Mouse (Mus musculus) mouse trophoblast stem cell (cell line): ENCODE measurements around the gene Ttyh2.

Experiments
- in situ Hi-C, 2 experiments: fragments of 300-500 bp; cut with MseI, MboI; formaldehyde crosslinking; loops; 2 replicates in 1 of 2; 3 replicates in 1 of 2; pipeline ENCODE4 v1.15.1; 2025

Ttyh2 gene

DNA sequence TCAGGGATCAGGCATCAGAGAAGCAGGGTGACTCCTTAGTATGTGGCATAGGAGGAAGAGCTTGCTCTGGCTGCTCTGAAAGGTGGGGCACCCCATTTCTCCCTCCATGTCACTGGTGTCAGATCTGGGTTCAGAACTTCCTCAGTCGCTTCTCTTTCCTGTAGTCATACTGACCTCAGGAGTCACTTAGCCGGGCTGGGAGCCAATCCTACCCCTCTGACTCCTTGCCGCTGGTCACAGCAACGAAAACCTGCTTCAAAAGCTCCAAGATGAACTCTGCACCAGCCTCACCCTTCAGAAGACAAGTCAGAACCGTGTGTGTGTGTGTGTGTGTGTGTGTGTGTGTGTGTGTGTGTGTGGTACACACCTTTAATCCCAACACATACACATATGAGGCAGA lies 31.1 kb downstream of the Ttyh2 start:
- in situ Hi-C loops: no loop called here

DNA sequence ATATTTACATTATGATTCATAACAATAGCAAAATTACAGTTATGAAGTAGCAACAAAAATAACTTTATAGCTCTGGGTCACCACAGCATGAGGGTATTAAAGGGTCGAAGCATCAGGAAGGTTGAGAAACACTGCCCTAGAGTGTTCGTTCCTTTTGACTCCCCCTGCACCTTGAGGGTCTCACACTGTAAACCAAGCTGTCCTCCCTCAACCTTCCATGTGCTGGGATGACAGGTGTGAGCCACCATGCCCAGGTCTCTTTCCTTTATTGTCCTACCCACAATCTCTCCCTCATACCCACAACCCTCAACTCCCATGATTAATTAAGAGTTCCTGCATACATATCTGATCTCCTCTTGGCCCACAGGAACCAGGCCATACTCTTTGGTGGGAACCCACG lies 36.2 kb downstream of the Ttyh2 start:
- in situ Hi-C loops: no loop called here

DNA sequence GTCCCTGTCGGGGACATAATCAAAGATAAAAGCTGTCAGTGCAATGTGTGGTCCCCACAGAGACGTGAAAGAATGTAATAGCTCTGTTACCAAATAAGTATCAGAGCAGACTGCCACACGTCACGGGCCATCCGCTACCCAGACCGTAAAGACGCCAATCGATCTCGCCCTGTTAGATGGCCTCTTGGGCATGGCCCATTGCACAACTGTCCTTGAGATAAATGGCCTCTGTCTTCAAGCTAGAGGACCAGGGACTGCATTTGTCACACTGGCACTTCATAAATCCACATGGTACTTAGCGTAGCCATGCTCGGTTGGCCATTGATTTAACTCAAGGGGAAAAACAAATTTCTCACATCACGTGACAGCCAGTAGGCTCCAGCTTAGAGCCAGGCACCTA lies 36.6 kb downstream of the Ttyh2 start:
- in situ Hi-C loops: no loop called here

DNA sequence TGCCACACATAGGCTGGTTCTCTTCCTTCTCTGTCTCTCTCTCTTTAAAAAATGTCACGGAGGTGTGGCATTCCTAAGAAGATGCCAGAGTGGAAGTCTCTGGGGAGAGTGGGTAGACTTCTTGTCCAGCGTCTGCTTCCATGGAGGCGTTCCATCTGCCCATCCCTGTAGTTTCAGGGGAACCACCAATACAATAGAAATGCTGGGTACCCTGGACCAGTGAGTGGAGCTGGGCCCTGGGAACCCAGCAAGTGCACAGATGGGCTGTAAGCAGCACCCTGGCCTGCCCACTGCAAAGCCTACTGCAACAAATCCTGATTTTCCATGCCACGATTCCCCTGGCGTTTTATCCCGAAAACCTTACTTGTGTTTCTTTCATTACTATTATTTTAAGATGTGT lies 39.3 kb downstream of the Ttyh2 start:
- in situ Hi-C loops: no loop called here

DNA sequence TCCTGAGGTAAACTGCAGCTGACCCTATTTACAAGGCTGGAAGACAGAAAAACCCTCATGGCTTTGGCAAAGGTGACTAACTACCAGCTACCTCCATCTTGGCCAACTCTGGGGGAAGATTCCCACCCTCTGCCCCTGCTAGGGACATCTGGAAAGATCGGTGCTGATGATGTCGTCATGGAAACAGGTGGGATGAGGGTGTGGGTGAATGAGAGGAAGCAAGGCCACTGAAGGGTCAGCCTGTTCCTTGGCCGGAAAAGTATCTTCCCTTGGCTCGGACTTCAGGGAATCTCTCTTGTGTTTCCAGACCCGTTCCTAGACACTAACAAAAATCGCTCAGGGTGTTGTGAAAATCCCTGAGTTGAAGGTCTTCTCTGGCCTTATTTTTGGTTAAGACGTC lies 40.3 kb downstream of the Ttyh2 start:
- in situ Hi-C loops: no loop called here

DNA sequence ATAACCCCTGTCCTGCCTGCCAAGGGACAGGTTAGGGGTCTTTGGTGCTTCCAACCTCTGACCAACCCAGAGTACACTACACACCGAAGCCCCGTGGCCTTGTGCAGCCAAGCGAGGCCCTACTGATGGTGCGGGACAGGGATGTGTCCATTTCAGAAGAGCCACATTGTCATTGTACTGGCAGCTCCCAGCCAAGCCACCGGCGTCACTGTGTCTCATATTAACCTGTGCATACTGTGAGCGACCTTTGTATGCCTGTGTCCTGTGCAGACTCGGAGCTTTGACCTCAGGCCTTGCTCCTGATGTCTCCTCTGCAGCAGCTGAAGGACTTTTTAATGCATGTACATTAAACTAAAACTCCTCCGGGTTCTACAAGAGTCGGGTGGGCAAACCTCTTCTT lies 45.3 kb downstream of the Ttyh2 start:
- in situ Hi-C loops: no loop called here

DNA sequence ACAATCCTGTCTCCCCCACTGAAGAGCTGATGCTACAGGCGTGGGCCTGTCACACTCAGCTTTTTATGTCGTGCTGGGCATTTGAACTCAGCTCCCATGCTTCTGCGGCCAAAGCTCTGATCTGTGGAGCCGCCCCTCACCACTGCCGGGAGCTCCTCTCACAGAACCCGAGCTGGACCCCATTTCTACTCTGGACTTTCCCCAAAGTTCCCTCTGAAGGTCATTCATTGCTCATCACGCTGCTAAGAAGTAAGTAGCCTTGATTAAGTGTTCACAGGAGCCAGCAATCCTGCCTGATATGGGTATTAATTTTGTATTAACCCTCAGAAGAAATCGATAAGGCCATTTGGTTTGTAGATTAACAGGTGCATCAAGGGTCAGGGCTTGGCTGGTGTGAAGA lies 47.2 kb downstream of the Ttyh2 start:
- in situ Hi-C loops: no loop called here

DNA sequence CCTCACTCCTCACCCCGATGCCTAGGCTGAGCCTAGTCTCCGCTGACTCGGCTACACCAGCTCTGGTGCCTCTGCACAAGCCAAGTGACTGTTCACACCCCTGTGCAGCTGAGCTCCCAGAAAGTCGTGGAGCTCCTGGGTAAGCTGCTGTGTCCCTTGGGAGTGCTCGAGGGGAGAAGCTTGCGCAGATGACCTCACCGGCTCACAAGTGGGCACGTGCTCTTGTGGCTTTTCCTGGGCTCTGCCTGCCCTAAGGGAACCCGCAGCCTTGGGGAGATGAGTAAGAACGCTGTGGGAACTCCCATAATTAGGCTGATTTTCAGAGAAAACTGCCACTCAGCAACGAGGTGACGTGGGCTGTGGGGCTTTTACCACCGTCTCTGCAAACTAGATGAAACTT lies 47.8 kb downstream of the Ttyh2 start:
- in situ Hi-C loops: no loop called here

DNA sequence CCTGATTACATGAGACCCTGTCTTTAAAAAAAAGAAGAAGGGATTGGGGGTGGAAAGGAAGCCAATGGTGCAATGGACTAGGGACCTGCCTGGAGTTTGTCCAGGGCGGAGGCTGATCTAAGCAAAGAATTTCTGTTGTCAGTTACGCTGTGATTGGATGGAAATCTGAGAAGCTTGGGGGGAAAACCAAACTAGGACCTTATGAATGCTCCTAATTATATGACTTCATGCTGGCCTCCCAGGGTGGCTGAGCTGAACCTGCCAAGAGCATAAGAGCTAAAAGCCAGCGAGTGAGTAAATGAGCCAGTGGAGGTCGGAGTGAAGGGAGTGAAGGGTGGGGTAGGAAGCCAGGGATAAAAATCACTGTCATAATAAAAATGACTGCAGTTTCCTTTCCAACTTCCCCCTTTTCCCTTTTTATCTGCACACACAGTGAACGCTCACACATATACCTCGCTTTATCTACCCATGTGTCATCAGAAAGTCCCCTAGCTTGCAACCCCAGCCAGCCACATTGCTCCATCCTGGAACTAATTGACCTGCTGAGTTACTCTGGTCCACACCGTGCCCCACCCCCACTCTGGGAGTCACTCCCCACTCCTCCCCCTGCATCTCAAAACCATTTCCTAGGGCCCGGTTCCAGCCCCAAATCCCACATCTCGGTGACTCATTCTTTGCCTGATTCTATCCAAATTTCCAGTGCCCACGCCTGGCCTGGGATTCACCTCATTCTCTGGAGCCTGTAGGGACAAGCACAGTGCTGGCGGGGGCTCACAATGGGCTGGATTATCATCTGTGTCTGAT lies 49.8 kb downstream of the Ttyh2 start:
- in situ Hi-C loops: no loop called here

DNA sequence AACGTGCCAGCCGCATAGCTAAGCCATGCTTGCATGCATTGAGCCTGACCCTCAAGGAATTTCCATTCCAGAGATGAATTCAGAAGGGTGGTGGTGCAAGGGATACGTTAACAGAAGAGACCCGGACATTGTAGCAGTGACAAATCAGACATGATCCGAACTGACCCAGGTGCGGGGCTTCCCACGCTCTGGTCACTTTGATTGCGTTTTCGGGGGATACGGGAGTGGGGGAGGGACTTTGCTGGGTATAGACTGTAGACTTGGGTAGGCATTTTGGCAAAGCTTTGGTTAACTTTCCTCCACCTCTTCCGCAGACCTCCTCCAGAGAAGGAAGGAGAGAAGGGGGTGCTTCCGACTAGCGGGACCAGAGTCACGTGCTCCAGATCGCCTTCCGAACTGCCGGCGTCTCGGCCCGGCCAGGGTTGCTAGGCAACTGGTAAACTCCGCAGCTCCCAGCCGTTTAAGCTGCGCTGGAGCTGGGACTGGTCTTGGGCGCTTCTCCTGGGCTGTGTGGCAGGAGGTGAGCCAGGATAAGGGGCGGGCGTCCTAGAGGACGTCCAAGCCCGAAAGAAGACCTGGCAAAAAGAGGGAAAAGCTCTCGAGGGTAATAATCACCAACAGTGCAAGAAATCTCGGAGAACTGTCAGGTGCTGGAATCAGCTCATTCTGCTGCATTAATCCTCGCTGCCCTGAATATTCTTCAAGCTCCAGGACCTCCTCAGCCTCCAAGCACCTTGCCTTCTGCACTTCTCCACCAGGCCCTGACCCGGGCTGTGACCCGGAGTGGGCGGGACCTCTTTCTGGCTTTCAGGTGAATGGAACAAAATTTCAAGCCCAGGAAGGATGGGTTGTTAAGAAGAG lies 52.0 kb downstream of the Ttyh2 start, which contains the start of gene Dnaic2:
Gene Dnaic2 (plus strand): TSS at position 444 of the 861 bp plus-strand sequence.
- in situ Hi-C loops: no loop called here

DNA sequence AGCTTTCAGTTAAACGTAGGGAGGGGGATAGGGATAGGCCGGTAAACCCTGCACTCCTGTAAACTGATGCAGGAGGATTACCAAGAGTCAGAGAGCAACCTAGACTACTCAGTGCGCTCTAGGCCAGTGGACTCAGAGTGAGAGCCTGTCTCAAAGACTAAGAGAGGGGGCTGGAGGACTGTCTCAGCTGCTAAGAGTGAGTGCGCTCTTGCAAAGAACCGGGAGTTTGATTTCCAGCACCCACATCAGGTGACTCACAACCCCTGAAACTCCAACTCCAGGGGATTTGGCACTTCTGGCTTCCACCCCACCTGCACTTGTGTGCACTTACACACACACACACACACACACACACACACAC lies 52.6 kb downstream of the Ttyh2 start:
- in situ Hi-C loops: no loop called here

DNA sequence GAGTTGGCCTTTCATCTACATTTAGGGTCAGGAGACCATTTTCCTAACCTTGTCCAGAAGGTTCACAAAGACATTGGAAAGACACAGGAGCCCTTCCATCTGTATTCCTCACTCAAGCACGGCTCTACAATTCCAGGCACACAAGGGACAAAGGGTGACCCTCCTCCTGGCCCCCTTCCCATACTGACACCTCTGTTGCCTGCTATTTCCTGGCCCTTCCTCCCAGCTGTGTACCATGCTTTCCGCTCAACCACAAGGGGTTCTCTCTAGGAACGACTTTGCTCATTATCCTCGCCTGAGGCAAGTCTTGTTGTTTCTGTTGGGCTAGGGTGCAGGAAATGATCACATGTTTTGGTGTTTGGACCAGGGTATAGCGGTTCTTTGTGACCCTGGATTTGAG lies 53.1 kb downstream of the Ttyh2 start:
- in situ Hi-C loops: no loop called here

DNA sequence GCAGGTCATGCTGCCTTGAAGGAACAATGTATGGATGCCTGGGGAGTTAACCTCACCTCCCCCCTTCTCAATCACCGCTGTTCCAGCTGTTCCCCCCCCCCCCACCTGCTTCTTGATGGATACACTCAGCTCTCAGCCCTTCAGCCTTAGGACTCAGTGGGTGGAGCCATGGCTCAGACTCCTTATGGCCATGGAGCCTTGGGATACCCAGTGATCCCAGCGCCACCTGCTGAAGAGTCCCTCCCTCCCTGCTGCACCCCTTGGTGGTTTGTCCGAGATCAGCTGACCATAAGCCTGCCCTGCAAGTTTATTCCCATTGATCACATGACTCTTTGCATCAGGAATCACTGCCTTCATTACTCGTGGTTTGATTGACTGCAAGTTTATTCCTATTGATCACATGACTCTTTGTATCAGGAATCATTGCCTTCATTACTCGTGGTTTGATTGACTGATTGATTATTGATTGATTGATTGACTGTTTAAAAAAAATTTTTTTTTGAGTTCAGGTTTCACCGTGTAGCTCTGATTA lies 54.7 kb downstream of the Ttyh2 start:
- in situ Hi-C loops: loop anchor here in 1 of 2 experiments (10.0 kb wide), 1 partner anchor 55 kb away; no protein-coding TSS in a partner anchor

DNA sequence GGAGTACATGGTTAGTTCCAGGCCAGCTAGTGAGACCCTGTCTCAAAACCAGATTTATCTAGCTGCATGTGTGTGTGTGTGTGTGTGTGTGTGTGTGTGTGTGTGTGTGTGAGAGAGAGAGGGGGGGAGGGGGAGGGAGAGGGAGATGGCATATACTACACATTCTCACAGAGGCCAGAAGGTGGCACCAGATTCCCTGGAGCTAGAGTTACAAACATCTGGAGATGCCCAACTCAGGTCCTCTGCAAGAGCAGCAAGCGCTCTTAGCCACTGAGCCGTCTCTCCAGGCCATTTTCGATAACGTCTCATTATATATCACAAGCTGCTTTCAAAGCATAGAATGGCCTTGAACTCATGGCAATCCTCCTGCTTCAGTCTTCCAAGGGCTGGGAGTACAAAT lies 56.5 kb downstream of the Ttyh2 start:
- in situ Hi-C loops: loop anchor here in 1 of 2 experiments (10.0 kb wide), 1 partner anchor 53 kb away; no protein-coding TSS in a partner anchor

DNA sequence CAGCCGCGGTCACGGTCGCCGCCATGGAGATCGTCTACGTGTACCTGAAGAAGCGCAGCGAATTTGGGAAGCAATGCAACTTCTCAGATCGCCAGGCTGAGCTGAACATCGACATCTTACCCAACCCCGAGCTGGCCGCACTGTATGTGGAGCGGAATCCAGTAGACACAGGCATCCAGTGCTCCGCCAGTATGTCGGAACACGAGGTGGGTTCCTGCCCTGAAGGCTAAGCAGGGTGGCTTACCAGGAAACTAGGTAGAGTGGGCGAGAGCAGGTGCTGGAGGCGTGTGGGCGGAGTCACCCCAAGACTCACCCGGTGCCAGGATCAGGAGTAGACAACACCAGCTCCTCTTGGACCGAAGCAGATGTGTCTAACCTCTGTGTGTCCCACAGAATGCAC lies 57.7 kb downstream of the Ttyh2 start:
- in situ Hi-C loops: loop anchor here in 1 of 2 experiments (10.0 kb wide), 1 partner anchor 52 kb away; no protein-coding TSS in a partner anchor

DNA sequence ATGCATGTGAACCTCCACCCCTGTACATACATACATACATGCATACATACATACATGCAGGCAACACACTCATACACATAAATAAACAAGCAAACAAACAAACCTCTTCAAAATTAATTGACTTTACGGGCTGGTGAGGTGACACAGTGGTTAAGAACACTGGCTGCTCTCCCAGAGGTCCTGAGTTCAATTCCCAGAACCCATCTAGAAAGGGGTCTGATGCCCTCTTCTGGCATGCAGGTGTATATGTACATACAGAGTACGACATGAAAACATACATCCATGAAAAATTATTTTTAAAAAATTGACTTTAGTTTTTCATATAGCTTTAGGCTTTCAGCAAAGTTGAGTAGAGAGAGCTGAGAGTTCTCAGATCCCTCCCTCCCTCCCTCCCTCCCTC lies 60.9 kb downstream of the Ttyh2 start:
- in situ Hi-C loops: loop anchor here in 1 of 2 experiments (10.0 kb wide), 1 partner anchor 49 kb away; no protein-coding TSS in a partner anchor

DNA sequence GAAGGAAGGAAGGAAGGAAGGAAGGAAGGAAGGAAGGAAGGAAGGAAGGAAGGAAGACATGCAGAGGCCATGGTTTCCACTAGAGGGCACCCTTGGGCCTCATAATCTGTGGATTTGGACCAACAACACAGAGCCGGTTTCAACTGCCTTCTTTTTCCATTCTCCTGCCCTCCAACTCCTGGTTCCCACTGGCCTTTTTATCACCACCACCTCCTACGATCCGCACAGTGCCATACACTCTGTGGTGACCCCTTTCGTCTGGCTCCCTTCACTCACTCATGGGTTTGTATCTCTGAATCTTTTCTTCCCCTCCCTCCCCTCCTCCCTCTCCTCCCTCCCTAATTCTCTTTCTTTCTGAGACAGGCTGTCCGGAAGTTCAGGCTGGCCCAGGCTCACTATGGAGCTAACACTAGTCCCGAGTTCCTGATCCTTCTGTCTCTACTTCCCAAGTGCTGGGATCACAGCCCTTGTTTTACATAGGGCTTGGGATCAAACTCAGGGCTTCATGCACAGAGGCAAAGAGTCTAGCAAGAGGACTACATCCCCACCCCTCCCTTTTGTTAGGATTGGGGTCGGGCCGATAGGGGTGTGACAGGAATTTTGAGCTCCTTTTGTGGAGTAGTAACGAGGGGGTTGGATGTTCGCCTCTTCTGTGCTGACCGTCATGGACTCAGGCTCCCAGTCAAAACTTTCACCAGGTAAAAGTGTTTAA lies 61.8 kb downstream of the Ttyh2 start:
- in situ Hi-C loops: loop anchor here in 1 of 2 experiments (10.0 kb wide), 1 partner anchor 48 kb away; no protein-coding TSS in a partner anchor

DNA sequence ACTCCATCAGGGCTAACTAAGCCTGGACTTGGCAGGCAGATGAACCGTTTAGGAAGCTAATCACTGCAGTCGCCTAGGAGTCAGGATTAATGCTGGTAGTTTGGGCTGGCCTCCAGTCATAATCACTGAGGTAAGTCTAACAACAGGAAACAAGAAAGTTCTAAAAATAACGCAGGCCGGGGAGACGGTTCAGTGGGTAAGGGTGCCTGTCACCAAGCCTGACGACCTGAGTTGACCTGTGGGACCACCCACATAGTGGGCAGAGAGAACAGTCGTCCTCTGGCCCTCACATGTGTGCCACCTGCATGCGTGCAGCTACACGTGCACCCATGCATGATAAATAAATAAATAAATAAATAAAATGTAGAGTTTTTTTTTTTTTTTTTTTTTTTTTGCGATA lies 65.4 kb downstream of the Ttyh2 start:
- in situ Hi-C loops: loop anchor here (5.0 to 10.0 kb wide), 2 partner anchors 172 to 174 kb away; no protein-coding TSS in a partner anchor

DNA sequence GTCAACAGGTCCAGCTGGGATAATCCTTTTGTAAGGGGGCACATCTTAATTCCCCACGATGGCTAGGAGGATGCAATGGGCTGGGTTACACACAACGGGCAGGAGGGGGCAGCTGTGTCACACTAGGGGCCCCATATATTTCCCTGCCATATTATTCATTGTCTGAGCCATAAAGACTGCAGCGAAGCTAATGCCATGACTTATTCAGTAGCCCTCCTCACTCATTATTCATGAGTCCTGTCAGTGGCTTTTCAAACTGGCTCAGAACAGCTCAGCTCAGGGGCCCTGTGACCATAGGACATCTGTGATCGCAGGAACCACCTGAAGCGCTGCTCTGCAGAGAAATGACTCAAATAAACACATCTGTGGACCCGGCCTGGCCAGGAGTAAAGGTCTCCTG lies 66.2 kb downstream of the Ttyh2 start:
- in situ Hi-C loops: loop anchor here (5.0 to 10.0 kb wide), 2 partner anchors 171 to 173 kb away; no protein-coding TSS in a partner anchor

DNA sequence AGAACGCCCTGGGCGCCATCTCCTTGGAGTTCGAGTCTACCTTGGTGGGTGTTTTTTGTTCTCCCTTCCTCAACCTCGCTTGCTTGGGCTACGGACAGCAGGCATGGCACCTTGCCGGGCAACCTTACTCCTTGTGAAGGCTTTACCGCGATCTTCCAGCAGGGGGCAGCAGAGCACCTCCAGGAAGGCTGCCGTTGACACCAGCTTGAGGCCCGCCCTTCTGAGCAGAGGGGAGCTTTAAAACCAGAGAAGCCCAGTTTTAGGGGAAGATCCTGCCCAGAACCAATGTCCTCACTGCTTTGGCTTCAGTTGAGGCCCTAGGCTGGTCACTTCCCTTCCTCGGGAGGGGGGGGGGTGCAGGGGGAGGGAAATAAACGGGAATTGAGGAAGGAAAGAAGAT lies 69.9 kb downstream of the Ttyh2 start:
- in situ Hi-C loops: loop anchor here in 1 of 2 experiments (10.0 kb wide), 1 partner anchor 170 kb away; no protein-coding TSS in a partner anchor

DNA sequence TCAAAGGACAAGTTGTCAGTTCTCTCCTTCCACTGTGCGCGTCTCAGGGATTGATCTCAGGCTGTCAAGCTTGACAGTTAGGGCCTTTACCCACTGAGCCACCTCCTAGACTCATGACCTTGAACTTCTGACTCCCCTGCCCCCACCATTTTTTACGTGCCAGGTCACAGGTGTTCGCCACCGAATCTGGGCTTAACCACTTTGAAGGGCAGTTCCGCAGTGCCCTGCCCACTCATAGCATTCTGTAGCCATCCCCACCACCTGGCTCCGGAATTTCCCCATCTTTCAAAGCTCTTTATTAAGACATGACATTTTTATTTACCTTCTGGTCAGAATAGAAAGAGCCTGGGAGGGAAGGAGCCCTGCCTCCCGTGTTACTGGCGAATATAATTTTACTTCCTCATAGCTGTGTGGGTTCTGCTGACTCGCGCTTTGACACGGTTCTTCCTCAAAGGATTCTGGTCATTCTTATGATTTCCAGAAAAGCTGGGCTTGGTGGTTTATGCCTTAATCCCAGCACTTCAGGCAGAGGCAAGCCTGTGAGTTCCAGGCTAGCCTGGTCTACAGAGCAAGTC lies 72.4 kb downstream of the Ttyh2 start:
- in situ Hi-C loops: loop anchor here in 1 of 2 experiments (10.0 kb wide), 1 partner anchor 167 kb away; no protein-coding TSS in a partner anchor
